Mouse (Mus musculus) gastrocnemius, postnatal 4 days (tissue): ENCODE measurements around the gene D10Jhu81e. TPM values are rescaled to one million over a fixed set of nuclear protein-coding genes. Genes with fewer than 3 reads are reported as not detected.
"Not testable (repeated sequence)": the region's sequence is repeated elsewhere in the genome, so short reads cannot be mapped to it uniquely, and the experiment has no call there.

Experiments used
- DNase-seq, 2 experiments: peaks; one replicate each; pipeline ENCODE4 v3.0.0; 2021 to 2022; ENCODE audit warnings: low spot score in 2 of 2, mixed read lengths in 2 of 2
- total RNA-seq, 2 experiments: library from RNA; stranded (reverse); gene quantifications; 2 replicates each; pipeline ENCODE4 v1.2.3; 2021

Gene D10Jhu81e
- total RNA-seq, 2 experiments from 2014 or later, result 111 to 120 TPM

GRCm38 (mm10) chr10:78134975-78135798 lies 34.4 kb downstream of the D10Jhu81e start:
- no peak for DNase-seq

- no peak for DNase-seq
These were observed 35.2 kb downstream of the D10Jhu81e start for GRCm38 (mm10) chr10:78134400-78134799.

- no peak for DNase-seq
These were observed 39.6 kb downstream of the D10Jhu81e start for GRCm38 (mm10) chr10:78129998-78130397.

GRCm38 (mm10) chr10:78129423-78129822 lies 40.2 kb downstream of the D10Jhu81e start:
- no peak for DNase-seq

- no peak for DNase-seq
These were observed 40.9 kb downstream of the D10Jhu81e start for GRCm38 (mm10) chr10:78128647-78129046.

GRCm38 (mm10) chr10:78127931-78128330 lies 41.7 kb downstream of the D10Jhu81e start:
- no peak for DNase-seq

- no peak for DNase-seq
These were observed 42.3 kb downstream of the D10Jhu81e start for GRCm38 (mm10) chr10:78127046-78127870.

GRCm38 (mm10) chr10:78126311-78126710 lies 43.3 kb downstream of the D10Jhu81e start:
- no peak for DNase-seq

GRCm38 (mm10) chr10:78125061-78125460 lies 44.5 kb downstream of the D10Jhu81e start:
- DNase-seq, result not testable (repeated sequence)

GRCm38 (mm10) chr10:78124137-78124536 lies 45.4 kb downstream of the D10Jhu81e start:
- DNase-seq, result not testable (repeated sequence)

- DNase-seq, result no peak
These were observed 50.2 kb downstream of the D10Jhu81e start for GRCm38 (mm10) chr10:78119422-78119821.

- no peak for DNase-seq
These were observed 54.4 kb downstream of the D10Jhu81e start for GRCm38 (mm10) chr10:78115153-78115552.

GRCm38 (mm10) chr10:78114521-78115092 lies 55.0 kb downstream of the D10Jhu81e start:
- DNase-seq, result no peak

Other genes starting within 250 kb of the D10Jhu81e start
- under 1 TPM; 0.32 to 0.88 TPM for gene Trpm2, start 199.2 kb downstream of the D10Jhu81e start, total RNA-seq
- gene 1810043G02Rik, start 191.3 kb downstream of the D10Jhu81e start, total RNA-seq, result 10 to 100 TPM; 10.5 to 12.3 TPM
- 10 to 100 TPM; 17.0 to 21.0 TPM for gene Pfkl, start 159.7 kb downstream of the D10Jhu81e start, total RNA-seq
- not detected for gene Dnmt3l, start 127.8 kb downstream of the D10Jhu81e start, total RNA-seq
- gene Aire, start 126.2 kb downstream of the D10Jhu81e start, total RNA-seq, result not detected
- gene Icosl, start 100.5 kb downstream of the D10Jhu81e start, total RNA-seq, result 1 to 10 TPM; 3.4 to 4.4 TPM
- 10 to 100 TPM in 1 of 2 experiments, 1 to 10 TPM in 1; 8.9 to 10.5 TPM for gene Pwp2, start 15.4 kb upstream of the D10Jhu81e start, total RNA-seq
- 10 to 100 TPM; 42.4 to 44.6 TPM for gene Trappc10, start 74.9 kb upstream of the D10Jhu81e start, total RNA-seq
- gene Agpat3, start 182.7 kb upstream of the D10Jhu81e start, total RNA-seq, result 100 to 1,000 TPM; 231 to 259 TPM
- gene Rrp1, start 243.3 kb upstream of the D10Jhu81e start, total RNA-seq, result 100 to 1,000 TPM; 113 to 119 TPM